Mouse (Mus musculus): ENCODE measurements at regions not wholly inside any gene's neighbourhood (a gene's known extent, or its start where the extent isn't known, plus 50 kb on each side); places are given as distances from the start of the nearest gene placed in this dataset.

- DNase-seq (ENCODE audit: low spot score), result no peak
Measured at GRCm38 (mm10) chr12:7919709-7920324, 57.6 kb upstream of the Apob start.

- no peak for DNase-seq (ENCODE audit: low spot score)
Measured at GRCm38 (mm10) chr12:7920888-7921287, 56.6 kb upstream of the Apob start.
